Mouse (Mus musculus) thymus, postnatal 10 days (tissue): ENCODE results near the gene Plxnb2.

Experiments
- DNase-seq, 2 experiments: peaks; one replicate each; pipeline ENCODE4 v3.0.0; 2021; ENCODE audit warnings: low spot score in 2 of 2

Gene Plxnb2

GRCm38 (mm10) chr15:89128382-89129350 is 51.9 kb downstream of the Plxnb2 start, which contains the start of gene Hdac10:
Gene Hdac10 (minus strand): TSS chr15:89128700.
- DNase-seq: peak; percentile 62 to 75

- DNase-seq: no peak
Observed at GRCm38 (mm10) chr15:89127364-89127940, 53.1 kb downstream of the Plxnb2 start.

- no peak for DNase-seq
Observed at GRCm38 (mm10) chr15:89126622-89127021, 54.0 kb downstream of the Plxnb2 start.

GRCm38 (mm10) chr15:89125351-89125750 is 55.2 kb downstream of the Plxnb2 start:
- DNase-seq: no peak

GRCm38 (mm10) chr15:89124312-89124711 is 56.3 kb downstream of the Plxnb2 start:
- no peak for DNase-seq

GRCm38 (mm10) chr15:89123595-89123994 is 57.0 kb downstream of the Plxnb2 start:
- peak; percentile 56 to 59 for DNase-seq

GRCm38 (mm10) chr15:89122649-89123366 is 57.8 kb downstream of the Plxnb2 start, which contains the start of gene Tubgcp6:
Gene Tubgcp6 (minus strand): TSS chr15:89123112.
- peak; percentile 88 to 90 for DNase-seq

GRCm38 (mm10) chr15:89118007-89118406 is 62.6 kb downstream of the Plxnb2 start:
- DNase-seq: no peak

GRCm38 (mm10) chr15:89110147-89110546 is 70.4 kb downstream of the Plxnb2 start:
- no peak for DNase-seq

GRCm38 (mm10) chr15:89106976-89107375 is 73.6 kb downstream of the Plxnb2 start:
- no peak for DNase-seq

- no peak for DNase-seq
Observed at GRCm38 (mm10) chr15:89106073-89106472, 74.5 kb downstream of the Plxnb2 start.
